Mouse (Mus musculus): ENCODE data around the gene Cmc1.

Cmc1 gene

DNA sequence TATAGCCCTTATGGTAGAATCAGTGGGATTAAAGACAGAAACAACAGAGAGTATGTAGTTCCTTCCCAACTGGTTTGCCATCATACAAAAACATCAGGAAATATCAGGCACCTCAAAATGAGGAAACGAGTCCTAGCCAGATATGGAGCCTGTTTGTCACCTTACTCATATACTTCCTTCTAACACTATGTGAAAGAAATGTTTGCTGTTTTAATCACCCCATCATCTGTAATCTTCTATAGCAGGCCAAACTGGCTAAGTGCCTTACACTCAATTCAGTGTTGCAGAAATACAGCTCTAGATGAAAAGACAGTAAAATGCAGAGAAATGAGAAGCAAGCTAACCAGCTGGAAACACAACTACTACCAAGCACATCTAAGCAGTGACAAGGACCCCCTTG is 119.7 kb downstream of the Cmc1 start:
- no peak for DNase-seq (ENCODE audit: low spot score in 2 of 2)

DNA sequence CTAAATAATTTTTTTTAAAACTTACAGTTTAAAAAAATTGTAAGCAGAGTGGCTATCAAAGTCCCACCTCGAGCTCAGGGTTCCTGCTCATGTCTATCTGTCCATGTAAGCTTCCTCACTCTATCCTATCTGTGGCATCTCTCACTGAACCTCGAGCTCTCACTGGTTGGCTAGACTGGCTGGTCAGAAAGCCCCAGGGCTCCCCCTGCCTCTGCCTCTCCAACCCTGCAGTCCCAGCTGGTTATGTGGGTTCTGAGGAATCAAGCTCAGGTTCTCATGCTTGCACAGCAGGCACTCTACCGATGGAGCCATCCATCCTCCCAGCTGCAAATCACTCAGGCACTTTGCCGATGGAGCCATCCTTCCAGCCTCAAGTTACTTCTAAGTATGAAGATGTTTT is 120.5 kb downstream of the Cmc1 start:
- no peak for DNase-seq (ENCODE audit: low spot score in 2 of 2)

DNA sequence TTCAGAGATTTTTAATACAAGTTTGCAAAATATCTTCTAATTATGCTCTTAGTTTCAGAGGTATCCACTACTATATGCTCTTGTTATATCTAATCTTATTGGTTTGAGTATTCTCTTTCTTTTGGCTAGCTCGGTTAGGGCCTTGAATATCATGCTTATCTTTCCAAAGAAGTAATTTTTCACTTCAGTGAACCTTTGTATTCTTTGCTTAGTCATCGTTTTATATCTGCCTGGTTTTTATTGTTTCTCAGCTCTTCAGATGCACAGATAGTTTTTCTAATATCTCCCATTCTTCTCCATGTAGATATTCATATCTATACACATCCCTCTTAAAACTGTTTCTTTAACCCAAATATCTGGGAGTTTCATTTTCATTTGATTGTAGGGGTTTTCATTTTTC is 125.0 kb downstream of the Cmc1 start:
- DNase-seq (ENCODE audit: low spot score in 2 of 2), result no peak

All from cerebellum, postnatal 4 days (tissue).